In the genomic region with DNA sequence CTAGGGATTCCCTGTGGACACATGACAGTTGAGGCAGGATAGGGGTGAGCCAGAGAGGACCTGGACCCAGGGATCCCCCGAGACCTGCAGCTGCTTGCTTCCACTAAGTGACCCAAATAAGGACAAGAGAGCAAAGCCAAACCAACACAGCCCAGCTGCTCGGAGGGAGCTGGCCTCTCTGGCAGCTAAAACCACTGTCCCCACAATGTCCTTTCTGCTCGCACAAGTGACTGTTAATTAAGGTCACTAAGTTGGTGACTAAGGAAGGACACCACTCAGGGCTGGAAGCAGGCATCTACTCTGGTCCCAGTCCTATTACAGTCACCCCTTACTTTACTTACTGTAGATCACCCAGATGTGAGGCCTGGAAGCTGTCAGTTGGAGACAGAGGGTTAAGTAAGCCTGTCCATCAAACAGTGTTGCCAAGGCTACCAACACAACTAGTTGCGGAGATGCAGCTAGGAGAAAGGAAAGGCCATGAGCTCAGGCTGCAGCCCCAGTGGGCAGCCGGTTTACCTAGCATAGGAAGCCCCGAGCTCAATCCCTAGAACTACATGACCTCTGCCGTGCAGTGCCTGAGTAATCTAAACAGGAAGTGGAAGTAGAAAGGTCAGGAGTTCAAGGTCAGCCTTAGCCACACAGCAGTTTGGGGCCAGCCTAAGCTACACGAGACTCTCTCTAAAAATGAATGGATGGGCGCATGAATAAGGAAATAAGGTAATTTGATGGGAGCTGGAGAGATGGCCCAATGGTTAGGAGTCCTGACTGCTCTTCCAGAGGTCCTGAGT, we compare ENCODE assay signal across 10 mouse cellular contexts. TPM values are rescaled to one million over a fixed set of nuclear protein-coding genes. Genes with fewer than 3 reads are reported as not detected.
DNase-seq lines count a peak whose midpoint lies in the region; ATAC-seq and TF ChIP-seq lines count a peak whose summit lies in the region.
"Had no signal": no experiment of that assay in that cellular context is flagged by ENCODE, and none has a peak within 500 bp of the region (broad histone marks: within the 10 kb centered on the region; RNA-seq: fewer than 3 reads in every experiment).

No protein-coding gene starts in this region.

- no peak for TF ChIP-seq CTCF in kidney, adult 2 months (conservative IDR thresholded peaks at IDR 0.05; ENCODE audit: insufficient read depth, insufficient read length, low read depth, low read length)

- H3K9ac ChIP-seq in heart, embryonic 15.5 days: no peak overlapping the region
- no peak overlapping the region for H3K9ac ChIP-seq in liver, embryonic 15.5 days
- H3K9ac ChIP-seq: midbrain, embryonic 12.5 days had no signal

- no peak for TF ChIP-seq POLR2A in kidney, adult 2 months (IDR thresholded peaks at IDR 0.05; ENCODE audit: low read depth, low read length)

- H3K9me3 ChIP-seq in heart, embryonic 15.5 days (replicated peaks): no peaks in the 10 kb centered on the region
- no peaks in the 10 kb centered on the region for H3K9me3 ChIP-seq in liver, embryonic 15.5 days (replicated peaks)
- H3K9me3 ChIP-seq: midbrain, embryonic 12.5 days had no signal

- H3K27me3 ChIP-seq in kidney, adult 2 months (replicated peaks; ENCODE audit: control insufficient read depth, insufficient read depth, low read length): no peaks in the 10 kb centered on the region
- no peaks in the 10 kb centered on the region for H3K27me3 ChIP-seq in heart, embryonic 15.5 days
- no peaks in the 10 kb centered on the region for H3K27me3 ChIP-seq in liver, embryonic 15.5 days
- H3K27me3 ChIP-seq: midbrain, embryonic 12.5 days had no signal

- H3K4me1 ChIP-seq in kidney, adult 2 months (ENCODE audit: control insufficient read depth, insufficient read depth, low read length): peaks cover 47% of the 10 kb centered on the region
- H3K4me1 ChIP-seq in heart, embryonic 15.5 days (replicated peaks): peaks cover 52% of the 10 kb centered on the region
- peaks cover 67% of the 10 kb centered on the region for H3K4me1 ChIP-seq in liver, embryonic 15.5 days (replicated peaks)
- H3K4me1 ChIP-seq: midbrain, embryonic 12.5 days had no signal

- no peak overlapping the region for H3K4me2 ChIP-seq in heart, embryonic 15.5 days
- H3K4me2 ChIP-seq in liver, embryonic 15.5 days: no peak overlapping the region
- H3K4me2 ChIP-seq: midbrain, embryonic 12.5 days had no signal

- H3K36me3 ChIP-seq in kidney, adult 2 months (ENCODE audit: control insufficient read depth, insufficient read depth, low read length): no peaks in the 10 kb centered on the region
- no peaks in the 10 kb centered on the region for H3K36me3 ChIP-seq in heart, embryonic 15.5 days
- H3K36me3 ChIP-seq in liver, embryonic 15.5 days (replicated peaks): no peaks in the 10 kb centered on the region
- H3K36me3 ChIP-seq: midbrain, embryonic 12.5 days had no signal

- no peak for ATAC-seq in heart, embryonic 15.5 days (replicated peaks; ENCODE audit: insufficient number of reproducible peaks, insufficient read depth, low FRiP score, low read depth)
- ATAC-seq in liver, embryonic 15.5 days (ENCODE audit: insufficient read depth): no peak

- H3K4me3 ChIP-seq in kidney, adult 2 months (ENCODE audit: insufficient read depth, low read depth, low read length): no peak overlapping the region
- H3K4me3 ChIP-seq in heart, embryonic 15.5 days: no peak overlapping the region
- no peak overlapping the region for H3K4me3 ChIP-seq in liver, embryonic 15.5 days (replicated peaks)
- H3K4me3 ChIP-seq: midbrain, embryonic 12.5 days had no signal

- DNase-seq in kidney, adult 2 months: peak; percentile 53
- DNase-seq in kidney, adult 8-10 months: no peak
- DNase-seq in ZHBTc4 (ENCODE audit: low read depth, low spot score): peak; percentile 66
- no peak for DNase-seq in cerebellum, adult 11 months
- DNase-seq in lung, postnatal 25 days (ENCODE audit: low spot score): no peak
- no peak for DNase-seq in layer of hippocampus, adult 9-11 months
- DNase-seq: lung, adult 18-20 months had no signal

- WGBS in kidney, adult 2 months: 31% methylated on average over 9 of the region's 9 CpGs
- 41% methylated on average over 9 of the region's 9 CpGs for WGBS in heart, embryonic 15.5 days
- WGBS in liver, embryonic 15.5 days (ENCODE audit: insufficient replicate concordance): 49% methylated on average over 9 of the region's 9 CpGs

- peak overlapping the region; percentile 89 for H3K27ac ChIP-seq in kidney, adult 2 months (ENCODE audit: insufficient read depth, low read depth, low read length)
- peak overlapping the region; percentile 77 for H3K27ac ChIP-seq in heart, embryonic 15.5 days
- H3K27ac ChIP-seq in liver, embryonic 15.5 days (replicated peaks): peak overlapping the region; percentile 69
- H3K27ac ChIP-seq: midbrain, embryonic 12.5 days had no signal

RNA-seq across cellular contexts. Expression of a gene that starts 30.2 kb away (rescaled TPM):
- polyA plus RNA-seq in kidney, adult 2 months (2012; rRNA removed): 59.6 and 60.4 TPM in 2 replicates
- 36.7 and 40.7 TPM in 2 replicates for polyA plus RNA-seq in heart, embryonic 15.5 days (2015; fragmentation: Nextera tagmentation; extraction: Ambion mirVana)
- 16.2 and 17.6 TPM in 2 replicates for polyA plus RNA-seq in liver, embryonic 15.5 days (2015; fragmentation: Nextera tagmentation; extraction: Ambion mirVana)

RNA-seq across cellular contexts. Expression of a gene that starts 39.0 kb away (rescaled TPM):
- 0.18 and 0.28 TPM in 2 replicates for polyA plus RNA-seq in kidney, adult 2 months (2012; rRNA removed)
- polyA plus RNA-seq in heart, embryonic 15.5 days (2015; fragmentation: Nextera tagmentation; extraction: Ambion mirVana): 2.7 and 2.8 TPM in 2 replicates
- polyA plus RNA-seq in liver, embryonic 15.5 days (2015; fragmentation: Nextera tagmentation; extraction: Ambion mirVana): 0.24 TPM in 1 of 2 replicates, not detected in the other

Comparison
In these comparisons a context has a peak if more than half of its experiments do, and no peak if none do; other contexts are left out.
1. DNase-seq: peak in kidney, adult 2 months (single experiment) and ZHBTc4 (single experiment); none in kidney, adult 8-10 months (0 of 2), cerebellum, adult 11 months (single experiment), lung, postnatal 25 days (single experiment) and layer of hippocampus, adult 9-11 months (single experiment).
2. Peak in every context shown above with its lines, with median percentiles within 50 percentile points of each other: H3K27ac ChIP-seq.